Mouse (Mus musculus) liver, embryonic 14.5 days (tissue): ENCODE data around the gene Vsig2. TPM values are rescaled to one million over a fixed set of nuclear protein-coding genes. Genes with fewer than 3 reads are reported as not detected.
A peak's percentile ranks its signal among the peaks of the same experiment; 100 is the strongest.

Experiments
- ATAC-seq: fragments of 200-750 bp; cut with Nextera tagmentation; 2 replicates; pipeline ENCODE4 v1.8.0; 2017; ENCODE audit warnings: moderate number of reproducible peaks, mild to moderate bottlenecking, moderate library complexity; ENCODE audit not compliant: insufficient read depth
- DNase-seq, 3 experiments: peaks; one replicate each; pipeline ENCODE4 v3.0.0-alpha.2; 2012 to 2013; ENCODE audit warnings: low read depth in 3 of 3, low spot score in 3 of 3
- H3K27ac ChIP-seq: fragments of 300-500 bp; sonication (generic); 2 replicates; pipeline ENCODE4 v1.5.1; 2014; ENCODE audit warnings: moderate library complexity, mild to moderate bottlenecking, control low read depth, inconsistent platforms
- H3K27me3 ChIP-seq: fragments of 300-500 bp; sonication (generic); 2 replicates; pipeline ENCODE4 v1.6.1; 2014; ENCODE audit warnings: mild to moderate bottlenecking, low read length, moderate library complexity; ENCODE audit not compliant: control insufficient read depth, insufficient read depth
- H3K36me3 ChIP-seq: fragments of 300-500 bp; sonication (generic); replicated peaks from 2 replicates; pipeline ENCODE4 v1.6.1; 2014; ENCODE audit warnings: low read depth; ENCODE audit not compliant: control insufficient read depth, insufficient read depth
- H3K4me1 ChIP-seq, 2 experiments: fragments of 200-500 bp in 1 of 2; fragments of 300-500 bp in 1 of 2; sonication (generic) in 1 of 2; replicated peaks; 2 replicates each; pipeline ENCODE4 v1.6.1; 2012 to 2014; ENCODE audit warnings: antibody characterized with exemption in 1 of 2, inconsistent platforms in 1 of 2, low read length in 1 of 2; ENCODE audit not compliant: control insufficient read depth in 2 of 2, insufficient read depth in 2 of 2
- H3K4me2 ChIP-seq: fragments of 300-500 bp; sonication (generic); 2 replicates; pipeline ENCODE4 v1.6.1; 2014; ENCODE audit warnings: low read depth, mild to moderate bottlenecking, control low read depth, moderate library complexity
- H3K4me3 ChIP-seq, 2 experiments: fragments of 200-500 bp in 1 of 2; fragments of 300-500 bp in 1 of 2; sonication (generic) in 1 of 2; 2 replicates each; pipeline ENCODE4 v1.5.1; 2012 to 2014; ENCODE audit warnings: low read depth in 2 of 2, low read length in 2 of 2, mild to moderate bottlenecking in 2 of 2, control low read depth in 1 of 2, inconsistent platforms in 1 of 2, moderate library complexity in 1 of 2; ENCODE audit not compliant: insufficient read depth in 1 of 2
- H3K9ac ChIP-seq: fragments of 300-500 bp; sonication (generic); replicated peaks from 2 replicates; pipeline ENCODE4 v1.6.1; 2014; ENCODE audit warnings: mild to moderate bottlenecking, control low read depth, moderate library complexity
- H3K9me3 ChIP-seq: fragments of 300-500 bp; sonication (generic); 2 replicates; pipeline ENCODE4 v1.6.1; 2016; ENCODE audit warnings: low read length, mixed read lengths; ENCODE audit not compliant: control insufficient read depth
- CTCF ChIP-seq: IDR thresholded peaks from 2 replicates; pipeline ENCODE4 v1.5.1; 2016; ENCODE audit warnings: antibody characterized with exemption, low read depth, control low read depth
- EP300 ChIP-seq: IDR thresholded peaks from 2 replicates; pipeline ENCODE4 v1.6.1; 2016; ENCODE audit warnings: antibody characterized with exemption, low read depth
- WGBS: fragments of 180-500 bp; shearing (Covaris S2); extraction: QIAGEN DNeasy Blood & Tissue Kit; methylation state at CpG from one replicate; pipeline ENCODE4 v1.1.7; 2014; ENCODE audit not compliant: insufficient replicate concordance; 5-methylcytosine and 5-hydroxymethylcytosine counted together
- polyA plus RNA-seq, 2 experiments: library from polyadenylated mRNA; depleted of rRNA in 1 of 2; stranded (reverse) in 1 of 2; unstranded in 1 of 2; fragments of >200 nt; fragmentation: Nextera tagmentation in 1 of 2; extraction: Ambion mirVana in 1 of 2; gene quantifications; 2 replicates each; pipeline versions ENCODE4 v1.2.1 to v1.2.3; 2012 to 2014

The Vsig2 gene
- polyA plus RNA-seq, 2 experiments, result 0.36 to 0.70 TPM

DNA sequence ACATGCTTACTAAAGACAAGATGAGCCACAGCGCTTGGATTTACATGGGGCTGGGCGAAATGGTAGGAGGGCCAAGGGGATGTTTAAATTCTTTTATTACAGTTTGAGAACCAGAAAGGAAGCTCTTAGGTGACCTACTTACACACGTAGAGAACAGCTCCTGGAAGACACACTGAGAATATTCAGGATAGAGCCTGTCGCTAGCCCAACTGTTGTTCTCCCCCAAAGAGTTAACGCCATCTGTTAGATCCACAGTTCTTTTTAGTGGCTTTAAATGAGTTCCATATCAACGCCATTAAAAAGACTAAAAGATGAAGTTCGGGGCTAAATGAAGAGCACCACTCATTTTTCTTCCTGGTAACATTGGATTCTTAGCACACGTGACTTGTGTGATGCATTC is 20.1 kb upstream of the Vsig2 start:
- DNase-seq, result no peak
- Histone ChIP-seq H3K27ac (no peak overlapping the region), H3K4me2 (no peak overlapping the region), H3K27me3 (no peaks in the 10 kb centered on the region), H3K9ac (no peak overlapping the region), H3K4me1 (peaks cover 6 to 10% of the 10 kb centered on the region in 2 experiments), H3K4me3 (no peak overlapping the region), H3K9me3 (no peaks in the 10 kb centered on the region), H3K36me3 (no peaks in the 10 kb centered on the region)
- 76% methylated on average over 8 of the region's 8 CpGs for WGBS
- TF ChIP-seq CTCF (no peak), EP300 (no peak)
- ATAC-seq, result no peak

DNA sequence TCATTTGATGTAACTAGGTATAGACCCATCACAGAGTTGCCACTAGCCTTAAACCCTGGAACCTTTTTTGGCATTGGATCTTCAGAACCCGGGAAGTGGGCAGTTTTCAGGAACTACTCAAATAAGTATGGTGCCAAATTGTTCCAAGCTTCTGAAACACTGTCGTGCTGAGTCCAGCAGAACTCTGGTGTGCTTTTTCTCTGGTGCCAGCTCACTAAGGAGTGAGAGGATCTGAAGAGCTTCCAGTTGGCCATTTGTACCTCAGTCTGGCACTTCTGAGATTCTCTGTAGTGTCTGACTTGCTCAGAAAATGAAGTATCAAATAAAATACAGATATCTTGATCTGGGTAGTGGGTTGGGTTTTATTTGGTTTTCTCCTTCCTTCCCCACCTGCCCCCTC is 19.1 kb upstream of the Vsig2 start:
- no peak for ATAC-seq
- TF ChIP-seq EP300 (no peak), CTCF (no peak)
- Histone ChIP-seq H3K9ac (no peak overlapping the region), H3K27ac (no peak overlapping the region), H3K9me3 (no peaks in the 10 kb centered on the region), H3K4me1 (peaks cover 6 to 10% of the 10 kb centered on the region in 2 experiments), H3K36me3 (no peaks in the 10 kb centered on the region), H3K27me3 (no peaks in the 10 kb centered on the region), H3K4me3 (no peak overlapping the region), H3K4me2 (no peak overlapping the region)
- DNase-seq, result no peak
- WGBS, result 71% methylated on average over 2 of the region's 2 CpGs

GRCm38 (mm10) chr9:37525461-37525860 is 13.6 kb upstream of the Vsig2 start:
- Histone ChIP-seq H3K4me3 (no peak overlapping the region), H3K27ac (no peak overlapping the region), H3K4me1 (0 out of 4 replicates have a peak, but pooled peaks cover 0 to 2% of the 10 kb centered on the region in 2 experiments), H3K9ac (no peak overlapping the region), H3K36me3 (no peaks in the 10 kb centered on the region), H3K9me3 (no peaks in the 10 kb centered on the region), H3K4me2 (no peak overlapping the region), H3K27me3 (peaks cover 39% of the 10 kb centered on the region)
- DNase-seq (no peak), ATAC-seq (no peak)
- 61% methylated on average over 2 of the region's 2 CpGs for WGBS
- TF ChIP-seq CTCF, result no peak
- TF ChIP-seq EP300, result no peak

- H3K4me1 ChIP-seq, result 0 out of 4 replicates have a peak, but pooled peaks cover 0 to 2% of the 10 kb centered on the region in 2 experiments
- WGBS, result 16% methylated on average over 21 of the region's 21 CpGs
- peaks cover 50% of the 10 kb centered on the region for H3K27me3 ChIP-seq
- no peak overlapping the region for H3K27ac ChIP-seq
- no peak overlapping the region for H3K4me3 ChIP-seq
- H3K4me2 ChIP-seq, result peak overlapping the region; percentile 43
- H3K36me3 ChIP-seq, result no peaks in the 10 kb centered on the region
- ATAC-seq (no peak), DNase-seq (no peak)
- no peaks in the 10 kb centered on the region for H3K9me3 ChIP-seq
- TF ChIP-seq EP300, result no peak
- TF ChIP-seq CTCF, result peak; percentile 49
- no peak overlapping the region for H3K9ac ChIP-seq
These were observed 12.3 kb upstream of the Vsig2 start for GRCm38 (mm10) chr9:37526443-37527395.
